Mouse (Mus musculus) right cerebral cortex, postnatal 14 days (tissue): ENCODE data around the gene Ntrk3.

Experiments
- DNase-seq: peaks from one replicate; pipeline ENCODE4 v3.0.0; 2022

Ntrk3 gene

GRCm38 (mm10) chr7:78578111-78578460 is 159.7 kb downstream of the Ntrk3 start:
- DNase-seq, result peak; percentile 51

GRCm38 (mm10) chr7:78577462-78578110 is 160.2 kb downstream of the Ntrk3 start:
- DNase-seq, result peak; percentile 54

GRCm38 (mm10) chr7:78576706-78577461 is 160.9 kb downstream of the Ntrk3 start:
- peak; percentile 51 for DNase-seq

GRCm38 (mm10) chr7:78576169-78576568 is 161.6 kb downstream of the Ntrk3 start:
- DNase-seq, result no peak

- no peak for DNase-seq
These were observed 162.3 kb downstream of the Ntrk3 start for GRCm38 (mm10) chr7:78575556-78575955.

GRCm38 (mm10) chr7:78571196-78571595 is 166.6 kb downstream of the Ntrk3 start:
- no peak for DNase-seq

- DNase-seq, result no peak
These were observed 168.6 kb downstream of the Ntrk3 start for GRCm38 (mm10) chr7:78569255-78569618.

GRCm38 (mm10) chr7:78568411-78569254 is 169.2 kb downstream of the Ntrk3 start:
- DNase-seq, result peak; percentile 75

- DNase-seq, result no peak
These were observed 171.2 kb downstream of the Ntrk3 start for GRCm38 (mm10) chr7:78566617-78567016.

- no peak for DNase-seq
These were observed 172.4 kb downstream of the Ntrk3 start for GRCm38 (mm10) chr7:78565386-78565785.

GRCm38 (mm10) chr7:78558503-78558902 is 179.3 kb downstream of the Ntrk3 start:
- no peak for DNase-seq

GRCm38 (mm10) chr7:78555532-78555931 is 182.3 kb downstream of the Ntrk3 start:
- DNase-seq, result no peak

GRCm38 (mm10) chr7:78549461-78549860 is 188.4 kb downstream of the Ntrk3 start:
- DNase-seq, result no peak

- DNase-seq, result no peak
These were observed 189.1 kb downstream of the Ntrk3 start for GRCm38 (mm10) chr7:78548721-78549120.

- DNase-seq, result no peak
These were observed 191.3 kb downstream of the Ntrk3 start for GRCm38 (mm10) chr7:78546551-78546950.

GRCm38 (mm10) chr7:78542468-78542867 is 195.3 kb downstream of the Ntrk3 start:
- DNase-seq, result no peak

- no peak for DNase-seq
These were observed 207.5 kb downstream of the Ntrk3 start for GRCm38 (mm10) chr7:78530286-78530685.

GRCm38 (mm10) chr7:78528008-78528407 is 209.8 kb downstream of the Ntrk3 start:
- no peak for DNase-seq

GRCm38 (mm10) chr7:78527564-78527963 is 210.2 kb downstream of the Ntrk3 start:
- no peak for DNase-seq

- no peak for DNase-seq
These were observed 217.4 kb downstream of the Ntrk3 start for GRCm38 (mm10) chr7:78520243-78520927.

- no peak for DNase-seq
These were observed 218.1 kb downstream of the Ntrk3 start for GRCm38 (mm10) chr7:78519689-78520088.

- DNase-seq, result no peak
These were observed 218.9 kb downstream of the Ntrk3 start for GRCm38 (mm10) chr7:78518760-78519363.
